Mouse (Mus musculus): ENCODE results near the gene Evi5l.

The Evi5l gene

DNA sequence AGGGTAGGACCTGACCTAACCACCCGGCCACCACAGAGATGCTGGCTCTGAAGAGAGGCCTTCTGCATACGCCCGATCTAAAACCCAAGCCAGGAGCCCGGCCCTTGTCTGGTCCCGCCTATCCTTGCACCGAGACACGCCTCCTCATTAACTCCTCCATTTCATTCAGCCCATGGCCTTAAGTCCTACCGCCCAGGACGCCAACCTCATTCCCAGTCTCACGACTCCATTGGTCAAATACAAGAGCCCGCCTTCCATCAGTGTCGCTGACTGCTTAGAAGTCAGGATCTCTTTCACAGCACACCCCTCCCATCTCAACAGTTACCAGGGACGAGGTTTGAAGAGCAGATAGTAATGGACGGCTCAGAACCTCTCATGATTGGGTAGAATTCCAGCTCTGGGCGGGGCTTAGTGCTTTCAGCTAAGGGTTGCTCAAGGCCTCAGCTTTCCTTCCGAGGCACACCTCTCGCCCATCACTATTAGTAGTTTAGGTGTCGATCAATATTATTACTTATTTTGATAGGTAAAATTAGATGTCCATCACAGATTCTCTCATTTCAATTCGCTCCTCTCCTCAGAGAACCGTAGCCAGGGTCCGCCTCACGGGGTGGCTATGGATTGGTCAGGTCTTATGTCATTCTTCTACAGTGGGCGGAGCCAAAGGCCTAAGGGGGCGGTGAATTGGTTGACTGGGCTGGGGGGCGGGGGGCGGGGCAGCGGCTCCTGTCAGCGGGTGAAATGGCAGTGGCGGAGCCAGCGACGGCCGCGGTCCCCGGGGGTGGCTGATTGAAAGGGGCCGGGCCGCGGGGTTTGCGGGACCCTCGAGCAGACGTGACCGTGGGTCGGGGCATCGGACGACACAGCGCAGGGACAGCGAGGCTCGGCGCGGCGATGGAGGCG, at the start of gene Evi5l:
TSS of gene Evi5l (plus strand) at position 716 of the 900 bp plus-strand sequence.
- DNase-seq (ENCODE audit: low read depth): peak; percentile 100

DNA sequence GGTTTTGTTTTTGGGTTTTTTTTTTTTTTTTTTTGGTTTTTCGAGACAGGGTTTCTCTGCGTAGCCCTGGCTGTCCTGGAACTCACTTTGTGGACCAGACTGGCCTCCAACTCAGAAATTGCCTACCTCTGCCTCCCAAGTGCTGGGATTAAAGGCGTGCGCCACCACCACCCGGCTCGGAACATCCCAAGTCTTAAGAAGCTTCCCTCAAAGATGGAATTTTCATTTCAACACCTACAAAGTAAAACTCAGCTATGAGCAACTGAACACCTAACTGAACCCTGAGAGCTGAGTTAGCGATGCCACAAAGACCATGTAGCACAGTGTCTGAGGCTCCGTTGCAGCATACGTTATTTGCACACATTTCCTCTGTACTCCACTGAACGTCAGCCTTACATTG, 32.6 kb upstream of the Evi5l start, which contains the start of gene Cd209g:
TSS of gene Cd209g (plus strand) at position 301 of the 400 bp plus-strand sequence.
- DNase-seq (ENCODE audit: low read depth): no peak

DNA sequence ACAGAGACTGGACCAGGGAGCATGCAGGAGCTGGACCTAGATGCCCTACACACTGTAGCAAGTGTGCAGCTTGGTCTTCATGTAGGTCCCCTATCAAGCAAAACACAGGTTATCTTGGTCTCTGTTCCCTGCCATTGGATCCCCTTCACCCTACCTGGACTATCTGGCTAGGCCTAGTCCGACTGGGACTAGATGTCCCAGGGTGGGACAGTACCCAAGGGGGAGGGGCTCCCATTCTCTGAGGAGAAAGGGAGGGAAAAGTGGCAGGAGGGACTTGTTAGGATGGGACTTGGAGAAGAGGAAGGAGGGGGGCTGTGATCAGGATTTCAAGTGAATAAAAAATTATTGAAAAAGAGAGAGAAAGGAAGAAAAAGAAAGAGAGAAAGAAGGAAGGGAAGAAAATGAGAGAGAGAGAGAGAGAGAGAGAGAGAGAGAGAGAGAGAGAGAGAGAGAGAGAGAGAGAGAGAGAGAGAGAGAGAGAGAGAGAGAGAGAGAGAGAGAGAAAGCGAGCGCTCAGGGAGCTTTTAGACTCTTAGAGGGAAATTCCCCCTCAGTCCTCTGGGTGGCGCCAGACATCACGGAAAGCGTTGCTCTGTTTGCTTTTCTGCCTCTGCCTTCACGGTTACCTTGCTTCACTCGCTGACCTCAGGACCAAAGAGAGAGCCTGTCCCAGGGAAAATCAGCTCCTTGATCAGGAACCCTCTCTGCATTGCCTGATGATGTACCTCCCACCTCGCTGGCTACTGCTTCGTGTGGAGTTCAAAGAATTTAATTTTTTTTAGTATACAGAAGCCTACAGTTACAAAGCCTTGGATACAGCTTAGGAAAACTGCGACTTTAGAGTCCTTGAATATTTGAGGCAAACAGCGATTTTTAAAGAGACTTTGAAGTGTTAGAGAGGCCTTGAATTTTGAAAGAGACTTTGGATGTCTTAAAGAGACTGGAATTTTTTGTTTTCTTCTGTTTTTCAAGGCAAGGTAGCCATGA, 26.4 kb upstream of the Evi5l start:
- DNase-seq (ENCODE audit: low read depth): peak; percentile 82

GRCm38 (mm10) chr8:4141721-4142120, 24.6 kb upstream of the Evi5l start:
- DNase-seq (ENCODE audit: low read depth): peak; percentile 61

- DNase-seq (ENCODE audit: low read depth): no peak
Measured at GRCm38 (mm10) chr8:4147272-4147671, 19.1 kb upstream of the Evi5l start.

GRCm38 (mm10) chr8:4154878-4155277, 11.5 kb upstream of the Evi5l start:
- no peak for DNase-seq (ENCODE audit: low read depth)

GRCm38 (mm10) chr8:4162786-4163185, 3.6 kb upstream of the Evi5l start:
- no peak for DNase-seq (ENCODE audit: low read depth)

DNA sequence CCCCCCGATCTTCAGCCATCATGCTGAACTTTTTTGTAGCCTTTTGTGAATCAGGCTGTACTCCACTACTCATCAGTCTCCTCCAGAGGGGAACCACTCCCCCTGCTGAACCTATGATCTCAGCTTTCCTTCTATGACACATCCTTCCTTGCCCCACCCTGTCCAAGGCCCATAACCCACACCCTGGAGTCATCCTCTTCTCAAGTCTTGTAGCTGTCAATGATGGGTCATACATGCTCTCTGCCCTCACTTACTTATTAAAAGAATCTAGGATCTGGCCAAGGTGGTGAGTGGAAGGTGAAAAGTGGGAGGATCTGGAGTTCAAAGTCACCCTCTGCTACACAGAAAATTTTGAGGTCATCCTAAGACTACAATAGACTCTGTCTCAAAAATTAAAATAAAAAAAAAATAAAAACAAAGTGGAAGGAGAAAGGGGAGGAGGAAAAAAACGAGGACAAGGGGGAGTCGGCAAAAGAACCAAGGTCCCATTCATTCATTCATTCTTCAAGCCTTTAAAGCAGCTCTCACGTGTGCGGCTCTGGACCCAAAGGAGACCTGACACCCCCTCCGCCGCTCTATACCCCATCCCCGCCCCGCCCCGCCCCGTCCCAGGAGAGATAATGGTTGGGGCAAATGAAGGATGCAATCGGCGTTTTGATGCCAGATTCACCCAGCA, 1.1 kb upstream of the Evi5l start:
- peak; percentile 87 for DNase-seq (ENCODE audit: low read depth)

GRCm38 (mm10) chr8:4166881-4167525, 636 bp downstream of the Evi5l start:
- DNase-seq (ENCODE audit: low read depth): no peak

- DNase-seq (ENCODE audit: low read depth): no peak
Measured at GRCm38 (mm10) chr8:4167918-4168317, 1.6 kb downstream of the Evi5l start.

DNA sequence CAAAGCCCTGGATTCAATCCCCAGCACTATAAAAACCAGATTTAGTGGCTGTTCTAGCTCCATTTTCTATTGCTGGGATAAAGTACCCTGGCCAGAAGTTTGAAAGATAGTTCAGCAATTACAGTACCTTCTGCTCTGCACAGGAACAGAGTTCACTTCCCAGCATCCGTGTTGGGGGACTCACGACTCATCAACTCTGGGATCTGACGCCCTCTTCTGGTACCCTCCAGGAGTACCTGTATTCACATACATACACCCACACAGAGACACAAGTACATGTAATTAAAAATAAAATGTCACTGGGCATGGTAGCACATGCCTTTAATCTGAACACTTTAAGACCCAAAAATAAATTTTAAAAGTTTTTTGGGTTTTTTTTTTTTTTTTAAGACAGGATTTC, 6.1 kb downstream of the Evi5l start:
- DNase-seq (ENCODE audit: low read depth): no peak

- no peak for DNase-seq (ENCODE audit: low read depth)
Measured at GRCm38 (mm10) chr8:4174018-4174417, 7.7 kb downstream of the Evi5l start.

DNA sequence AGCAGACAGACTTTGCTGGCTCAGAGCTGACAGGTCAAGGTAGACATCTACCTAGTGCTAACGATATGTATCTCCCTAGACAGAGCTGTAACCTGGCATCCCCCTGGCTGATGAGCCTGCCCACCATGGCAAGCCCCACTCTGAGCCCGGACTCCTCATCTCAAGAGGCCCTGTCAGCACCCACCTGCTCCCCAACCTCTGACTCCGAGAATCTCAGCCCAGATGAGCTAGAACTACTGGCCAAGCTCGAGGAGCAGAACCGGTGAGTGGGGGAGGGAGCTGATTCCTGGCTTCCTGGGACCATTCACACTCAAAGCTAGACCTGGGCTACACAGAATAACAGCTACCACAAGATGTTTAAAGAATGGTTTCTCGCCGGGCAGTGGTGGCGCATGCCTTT, 17.0 kb downstream of the Evi5l start:
- no peak for DNase-seq (ENCODE audit: low read depth)

DNA sequence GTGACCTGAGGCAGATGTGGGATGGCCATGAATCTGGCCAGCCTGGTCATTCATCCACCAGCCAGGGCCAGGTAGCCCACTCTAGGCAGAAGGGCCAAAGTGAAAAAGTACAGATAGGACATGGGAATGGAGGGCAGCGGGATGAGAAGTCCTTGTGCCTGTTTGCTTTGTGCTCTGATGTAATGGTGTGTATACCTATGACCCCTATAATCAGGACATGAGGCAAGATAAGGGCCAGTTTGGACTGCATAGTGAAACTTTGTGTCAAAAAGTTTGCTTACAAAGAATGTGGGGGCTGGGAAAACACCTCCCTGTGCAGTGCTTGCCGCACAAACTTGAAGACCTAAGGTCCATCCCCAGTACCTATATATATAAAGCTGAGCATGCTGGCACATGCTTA, 19.8 kb downstream of the Evi5l start:
- no peak for DNase-seq (ENCODE audit: low read depth)

DNA sequence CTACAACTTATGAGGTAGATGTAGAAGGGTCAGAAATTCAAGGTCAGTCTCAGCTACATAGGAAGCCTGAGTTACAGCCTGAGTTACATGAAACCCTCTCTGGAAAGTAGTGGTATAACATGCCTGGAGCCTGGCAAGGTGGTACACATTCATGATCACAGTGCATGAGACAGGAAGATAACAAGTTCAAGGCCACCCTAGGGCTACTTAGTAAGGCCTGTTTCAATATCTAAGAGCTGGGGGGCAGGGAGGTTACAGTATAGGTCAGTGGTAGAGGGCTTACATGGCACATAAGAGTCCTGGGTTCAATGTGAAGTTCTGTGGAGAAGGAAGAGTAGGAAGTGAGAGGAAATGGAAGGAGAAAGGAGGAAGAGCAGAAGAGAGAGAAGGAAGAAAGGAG, 22.2 kb downstream of the Evi5l start:
- DNase-seq (ENCODE audit: low read depth): no peak

DNA sequence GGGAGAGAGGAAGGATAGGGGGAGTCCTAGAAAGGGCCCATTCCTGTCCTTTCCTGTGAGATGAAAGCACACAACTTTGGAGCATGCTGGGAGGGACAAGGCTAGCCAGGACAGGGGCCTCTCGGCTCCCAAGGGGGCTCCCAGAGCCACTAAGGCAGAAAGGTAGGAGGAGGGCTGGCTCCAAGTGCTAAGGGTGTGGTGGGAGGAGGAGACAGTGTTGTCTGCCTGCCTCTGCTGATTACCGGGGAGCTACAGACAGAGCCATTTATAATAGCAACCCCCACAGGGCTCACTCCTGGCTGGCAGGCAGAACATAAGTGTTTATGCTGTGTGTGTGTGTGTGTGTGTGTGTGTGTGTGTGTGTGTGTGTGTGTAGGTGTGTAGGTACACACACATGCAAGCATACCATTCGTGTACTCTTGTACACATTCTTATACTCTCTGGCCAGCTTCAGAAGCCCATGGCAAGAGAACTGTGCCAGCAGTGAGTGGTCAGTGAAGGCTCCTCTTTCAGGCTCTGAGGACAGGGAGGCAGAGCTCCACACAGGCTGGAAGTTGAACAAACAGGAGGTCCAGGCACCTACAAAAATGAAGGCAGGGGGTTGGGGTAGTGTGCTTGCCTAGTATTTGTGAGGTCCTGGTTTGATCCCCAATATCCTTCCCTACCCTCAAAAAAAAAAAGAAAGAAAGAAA, 22.8 kb downstream of the Evi5l start:
- no peak for DNase-seq (ENCODE audit: low read depth)

- DNase-seq (ENCODE audit: low read depth): no peak
Measured at GRCm38 (mm10) chr8:4192305-4192704, 25.9 kb downstream of the Evi5l start.

DNA sequence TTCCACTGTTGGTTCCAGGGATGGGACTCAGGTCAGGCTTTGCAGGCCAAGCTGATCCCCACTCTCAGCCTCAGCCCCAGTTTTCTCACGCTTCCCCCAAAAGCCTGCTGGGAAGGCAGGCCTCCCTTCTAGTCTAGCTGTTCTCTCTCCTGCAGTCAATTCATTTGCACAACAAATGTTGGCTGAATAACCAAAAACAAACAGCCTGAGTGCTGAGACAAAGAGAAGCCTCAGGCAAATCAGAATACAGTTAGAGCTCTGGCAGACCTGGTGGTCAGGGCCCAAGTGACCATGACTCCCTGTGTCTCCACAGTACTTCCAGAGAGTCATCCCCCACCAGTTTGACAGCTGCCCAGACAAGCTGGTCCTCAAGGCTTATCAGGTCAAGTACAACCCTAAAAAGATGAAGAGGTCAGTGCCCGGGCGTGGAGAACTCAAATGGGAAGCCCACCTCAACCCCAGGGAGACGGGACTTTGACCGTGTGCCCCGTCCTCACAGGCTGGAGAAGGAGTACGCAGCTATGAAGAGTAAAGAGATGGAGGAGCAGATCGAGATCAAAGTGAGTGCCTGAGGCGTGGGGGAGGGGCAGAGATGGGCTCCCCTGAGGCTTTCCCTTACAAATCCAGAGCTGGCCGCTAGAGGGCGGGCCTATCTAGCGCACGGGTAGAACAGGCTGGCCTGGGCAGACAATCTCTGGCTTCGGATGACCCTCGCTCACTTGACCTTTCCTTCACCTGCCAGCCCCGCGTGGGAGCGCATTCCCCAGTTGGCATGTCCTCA, 26.6 kb downstream of the Evi5l start:
- peak; percentile 63 for DNase-seq (ENCODE audit: low read depth)

DNA sequence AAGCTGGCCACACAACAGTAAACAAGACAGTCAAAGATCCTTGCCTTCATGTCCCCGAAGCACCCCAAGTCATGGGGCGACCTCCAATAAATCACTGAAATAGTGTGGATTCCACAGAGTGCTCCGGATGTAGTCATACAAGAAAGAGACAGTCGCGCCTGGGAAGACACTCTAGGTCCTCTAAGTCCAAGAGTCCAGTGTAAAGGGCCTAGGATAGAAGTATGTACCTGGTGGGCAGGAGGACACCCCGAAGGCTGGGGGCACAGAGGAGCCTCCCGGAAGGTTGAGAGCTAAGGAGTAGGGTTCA, 27.2 kb downstream of the Evi5l start:
- DNase-seq (ENCODE audit: low read depth): no peak

GRCm38 (mm10) chr8:4201321-4201720, 35.0 kb downstream of the Evi5l start:
- peak; percentile 79 for DNase-seq (ENCODE audit: low read depth)
